Mouse (Mus musculus): ENCODE measurements around the gene Chst12. TPM values are rescaled to one million over a fixed set of nuclear protein-coding genes. Genes with fewer than 3 reads are reported as not detected.

Chst12 gene
- polyA plus RNA-seq (2014; fragmentation: Illumina TruSeq; extraction: RNeasy Lipid Tissue Mini Kit (QIAGEN cat#74804); ENCODE audit: low read depth, low replicate concordance), result not detected

DNA sequence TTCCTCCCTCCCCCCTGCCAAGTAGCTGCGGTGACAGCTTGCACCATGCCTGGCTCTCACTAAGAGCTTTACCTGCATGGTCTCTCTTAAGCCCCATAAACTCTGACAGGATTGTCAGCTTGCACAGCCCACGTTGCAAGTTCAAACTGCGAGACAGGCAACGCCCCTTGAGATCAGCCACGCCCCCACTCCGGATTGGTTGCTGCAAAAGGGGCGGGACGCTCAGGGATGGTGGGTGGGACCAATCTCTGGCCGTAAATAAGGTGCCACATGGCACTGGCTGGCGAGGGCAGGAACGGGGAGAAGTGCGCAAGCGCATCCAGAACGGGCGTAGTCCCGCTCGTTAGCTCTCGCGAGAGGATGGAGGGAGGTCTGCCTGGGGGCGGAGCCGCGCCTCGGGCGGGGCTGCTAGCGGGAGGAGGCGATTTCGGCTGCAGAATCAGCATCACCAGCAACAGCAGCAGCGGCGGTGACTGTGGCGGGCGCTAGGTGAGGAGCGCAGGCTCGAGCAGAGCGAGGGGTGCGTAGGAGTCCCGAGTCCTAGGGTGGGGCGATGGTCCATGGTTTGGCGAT lies at the start of gene Chst12:
Gene Chst12, plus strand, starts transcription at position 343 of the 573 bp plus-strand sequence.

DNA sequence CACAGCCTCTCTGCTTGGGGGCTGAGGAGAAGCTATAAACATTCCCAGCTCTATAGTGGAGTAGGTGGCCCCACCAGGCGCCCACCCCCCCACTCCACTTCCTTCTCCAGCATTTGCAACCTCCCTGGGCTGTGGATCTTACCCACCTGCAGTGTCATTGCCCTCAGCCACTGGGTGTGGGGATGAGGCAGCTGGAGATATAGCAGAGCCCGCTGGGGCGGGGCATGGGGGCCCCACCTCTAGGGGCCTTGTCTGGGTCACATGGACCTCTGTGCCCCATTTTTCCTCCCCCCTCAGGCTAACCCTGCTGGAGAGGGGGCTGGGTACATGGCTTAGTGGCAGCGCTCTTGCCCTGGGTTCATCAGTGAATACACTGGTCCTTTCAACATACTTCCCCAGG lies 59.5 kb downstream of the Chst12 start, which contains the start of gene Grifin:
Gene Grifin, minus strand, starts transcription at position 176 of the 400 bp plus-strand sequence.

Other genes starting within 250 kb of the Chst12 start
- not detected for gene Mad1l1, start 184.0 kb upstream of the Chst12 start, polyA plus RNA-seq (2014; fragmentation: Illumina TruSeq; extraction: RNeasy Lipid Tissue Mini Kit (QIAGEN cat#74804); ENCODE audit: low read depth, low replicate concordance)
- 0.53 TPM for gene Nudt1, start 183.9 kb upstream of the Chst12 start, polyA plus RNA-seq (2014; fragmentation: Illumina TruSeq; extraction: RNeasy Lipid Tissue Mini Kit (QIAGEN cat#74804); ENCODE audit: low read depth, low replicate concordance)
- gene Mrm2, start 173.7 kb upstream of the Chst12 start, polyA plus RNA-seq (2014; fragmentation: Illumina TruSeq; extraction: RNeasy Lipid Tissue Mini Kit (QIAGEN cat#74804); ENCODE audit: low read depth, low replicate concordance), result 0.73 TPM
- gene Snx8, start 116.3 kb upstream of the Chst12 start, polyA plus RNA-seq (2014; fragmentation: Illumina TruSeq; extraction: RNeasy Lipid Tissue Mini Kit (QIAGEN cat#74804); ENCODE audit: low read depth, low replicate concordance), result 0.36 TPM
- 25.0 TPM for gene Eif3b, start 86.2 kb upstream of the Chst12 start, polyA plus RNA-seq (2014; fragmentation: Illumina TruSeq; extraction: RNeasy Lipid Tissue Mini Kit (QIAGEN cat#74804); ENCODE audit: low read depth, low replicate concordance)
- gene Gm4869, start 59.9 kb upstream of the Chst12 start, polyA plus RNA-seq (2014; fragmentation: Illumina TruSeq; extraction: RNeasy Lipid Tissue Mini Kit (QIAGEN cat#74804); ENCODE audit: low read depth, low replicate concordance), result not detected
- gene Grifin, start 59.5 kb downstream of the Chst12 start, polyA plus RNA-seq (2014; fragmentation: Illumina TruSeq; extraction: RNeasy Lipid Tissue Mini Kit (QIAGEN cat#74804); ENCODE audit: low read depth, low replicate concordance), result not detected
- gene Lfng, start 101.8 kb downstream of the Chst12 start, polyA plus RNA-seq (2014; fragmentation: Illumina TruSeq; extraction: RNeasy Lipid Tissue Mini Kit (QIAGEN cat#74804); ENCODE audit: low read depth, low replicate concordance), result 0.57 TPM
- gene Ttyh3, start 143.5 kb downstream of the Chst12 start, polyA plus RNA-seq (2014; fragmentation: Illumina TruSeq; extraction: RNeasy Lipid Tissue Mini Kit (QIAGEN cat#74804); ENCODE audit: low read depth, low replicate concordance), result 0.97 TPM
- gene Iqce, start 196.8 kb downstream of the Chst12 start, polyA plus RNA-seq (2014; fragmentation: Illumina TruSeq; extraction: RNeasy Lipid Tissue Mini Kit (QIAGEN cat#74804); ENCODE audit: low read depth, low replicate concordance), result 17.6 TPM
- gene Brat1, start 199.5 kb downstream of the Chst12 start, polyA plus RNA-seq (2014; fragmentation: Illumina TruSeq; extraction: RNeasy Lipid Tissue Mini Kit (QIAGEN cat#74804); ENCODE audit: low read depth, low replicate concordance), result 2.1 TPM
- not detected for gene Amz1, start 218.6 kb downstream of the Chst12 start, polyA plus RNA-seq (2014; fragmentation: Illumina TruSeq; extraction: RNeasy Lipid Tissue Mini Kit (QIAGEN cat#74804); ENCODE audit: low read depth, low replicate concordance)

All from kidney, adult 10 weeks (tissue).